Mouse (Mus musculus): ENCODE data around the gene Fcgr1. TPM values are rescaled to one million over a fixed set of nuclear protein-coding genes. Genes with fewer than 3 reads are reported as not detected.
"Not testable (repeated sequence)": the region's sequence is repeated elsewhere in the genome, so short reads cannot be mapped to it uniquely, and the experiment has no call there.

Gene Fcgr1
- 2.2 and 6.2 TPM in 2 replicates for polyA plus RNA-seq (2011; ENCODE audit: insufficient read depth, insufficient read length, low replicate concordance, missing spikeins)

GRCm38 (mm10) chr3:96293787-96294186 is at the start of gene Fcgr1:
Gene Fcgr1, minus strand, starts transcription at chr3:96293969.
- H3K4me1 ChIP-seq (ENCODE audit: control insufficient read depth, insufficient read depth, low read length): no peaks in the 10 kb centered on the region; the same call in 1 of the 2 replicates
- H3K4me3 ChIP-seq (replicated peaks; ENCODE audit: control insufficient read depth, low read depth, low read length): peak within 1 kb of the TSS; percentile 32
- WGBS: 2% methylated on average over 4 of the region's 4 CpGs
- TF ChIP-seq CTCF (IDR thresholded peaks at IDR 0.05; ENCODE audit: control insufficient read depth, insufficient read depth, low read length): no peak
- TF ChIP-seq POLR2A (IDR thresholded peaks at IDR 0.05; ENCODE audit: borderline replicate concordance, control insufficient read depth, low read depth, low read length): no peak
- peak within 1 kb of the TSS; percentile 68 for H3K27ac ChIP-seq (ENCODE audit: control insufficient read depth, insufficient read depth, low read depth, low read length, poor library complexity)

GRCm38 (mm10) chr3:96342652-96343051 is 48.9 kb upstream of the Fcgr1 start:
- WGBS: 50% methylated on average over 13 of the region's 13 CpGs
- H3K4me3 ChIP-seq (replicated peaks; ENCODE audit: control insufficient read depth, low read depth, low read length); H3K4me1 ChIP-seq (ENCODE audit: control insufficient read depth, insufficient read depth, low read length); H3K27ac ChIP-seq (ENCODE audit: control insufficient read depth, insufficient read depth, low read depth, low read length, poor library complexity): not testable (repeated sequence)

DNA sequence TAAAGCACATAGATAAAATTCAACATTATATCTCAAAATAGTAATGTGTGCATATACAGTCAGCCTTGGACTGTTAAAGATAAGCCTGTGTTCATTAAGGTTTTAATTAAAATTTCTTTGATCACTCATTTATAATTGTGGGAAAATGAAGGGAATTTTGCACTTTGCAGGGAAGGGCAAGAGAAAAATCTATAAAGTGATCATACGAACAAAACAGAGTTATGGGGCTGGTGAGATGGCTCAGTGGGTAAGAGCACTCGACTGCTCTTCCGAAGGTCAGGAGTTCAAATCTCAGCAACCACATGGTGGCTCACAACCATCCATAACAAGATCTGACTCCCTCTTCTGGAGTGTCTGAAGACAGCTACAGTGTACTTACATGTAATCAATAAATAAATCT is 48.3 kb upstream of the Fcgr1 start:
- not testable (repeated sequence) for H3K27ac ChIP-seq (ENCODE audit: control insufficient read depth, insufficient read depth, low read depth, low read length, poor library complexity); H3K4me3 ChIP-seq (replicated peaks; ENCODE audit: control insufficient read depth, low read depth, low read length); H3K4me1 ChIP-seq (ENCODE audit: control insufficient read depth, insufficient read depth, low read length)
- 44% methylated on average over 3 of the region's 3 CpGs for WGBS

DNA sequence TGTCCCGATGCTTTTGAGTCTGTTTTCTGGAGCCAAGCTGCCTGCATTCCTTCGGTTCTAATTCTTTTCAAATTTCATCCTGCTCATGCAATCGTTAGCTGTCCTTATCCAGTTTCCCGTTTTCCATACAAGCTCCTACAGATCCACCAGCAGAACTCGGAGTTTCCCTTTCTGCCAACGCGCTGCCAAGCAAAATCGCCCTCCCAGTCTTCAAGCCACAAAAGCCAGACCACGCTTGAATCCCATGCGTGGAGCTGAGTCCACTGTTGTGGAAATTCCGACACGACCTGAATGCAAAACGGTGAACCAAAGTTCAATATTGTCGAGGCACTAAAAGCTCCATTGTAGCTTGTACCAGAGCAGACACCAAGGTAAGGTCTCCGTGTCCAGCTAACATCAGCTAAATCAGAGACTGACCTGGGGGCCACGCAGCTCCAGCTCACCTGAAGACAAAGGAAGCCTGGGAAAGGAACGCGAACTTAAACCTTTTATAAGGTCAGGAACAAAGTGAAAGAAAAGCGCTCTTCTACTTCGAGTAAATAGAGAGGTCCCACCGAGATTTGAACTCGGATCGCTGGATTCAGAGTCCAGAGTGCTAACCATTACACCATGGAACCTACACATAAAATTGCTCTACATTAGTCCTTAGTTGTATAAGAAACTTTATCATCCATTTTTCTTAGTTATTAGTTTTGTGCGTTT is 47.0 kb upstream of the Fcgr1 start:
- Histone ChIP-seq H3K4me1 (ENCODE audit: control insufficient read depth, insufficient read depth, low read length) (no peaks in the 10 kb centered on the region), H3K4me3 (replicated peaks; ENCODE audit: control insufficient read depth, low read depth, low read length) (no peak overlapping the region), H3K27ac (ENCODE audit: control insufficient read depth, insufficient read depth, low read depth, low read length, poor library complexity) (no peak overlapping the region)
- TF ChIP-seq CTCF (IDR thresholded peaks at IDR 0.05; ENCODE audit: control insufficient read depth, insufficient read depth, low read length) (no peak), POLR2A (IDR thresholded peaks at IDR 0.05; ENCODE audit: borderline replicate concordance, control insufficient read depth, low read depth, low read length) (no peak)
- 5% methylated on average over 24 of the region's 24 CpGs for WGBS

GRCm38 (mm10) chr3:96338849-96339480 is 45.2 kb upstream of the Fcgr1 start:
- Histone ChIP-seq H3K4me1 (ENCODE audit: control insufficient read depth, insufficient read depth, low read length) (no peaks in the 10 kb centered on the region), H3K27ac (ENCODE audit: control insufficient read depth, insufficient read depth, low read depth, low read length, poor library complexity) (no peak overlapping the region), H3K4me3 (replicated peaks; ENCODE audit: control insufficient read depth, low read depth, low read length) (no peak overlapping the region)
- 37% methylated on average over 16 of the region's 16 CpGs for WGBS
- TF ChIP-seq CTCF (IDR thresholded peaks at IDR 0.05; ENCODE audit: control insufficient read depth, insufficient read depth, low read length) (no peak), POLR2A (IDR thresholded peaks at IDR 0.05; ENCODE audit: borderline replicate concordance, control insufficient read depth, low read depth, low read length) (no peak)

- H3K4me3 ChIP-seq (replicated peaks; ENCODE audit: control insufficient read depth, low read depth, low read length): no peak overlapping the region
- no peaks in the 10 kb centered on the region; the same call in none of the 2 replicates for H3K4me1 ChIP-seq (ENCODE audit: control insufficient read depth, insufficient read depth, low read length)
- TF ChIP-seq POLR2A (IDR thresholded peaks at IDR 0.05; ENCODE audit: borderline replicate concordance, control insufficient read depth, low read depth, low read length): no peak
- no peak for TF ChIP-seq CTCF (IDR thresholded peaks at IDR 0.05; ENCODE audit: control insufficient read depth, insufficient read depth, low read length)
- no peak overlapping the region for H3K27ac ChIP-seq (ENCODE audit: control insufficient read depth, insufficient read depth, low read depth, low read length, poor library complexity)
- WGBS: 70% methylated on average over 8 of the region's 8 CpGs
Observed at GRCm38 (mm10) chr3:96338043-96338442, 44.3 kb upstream of the Fcgr1 start.

DNA sequence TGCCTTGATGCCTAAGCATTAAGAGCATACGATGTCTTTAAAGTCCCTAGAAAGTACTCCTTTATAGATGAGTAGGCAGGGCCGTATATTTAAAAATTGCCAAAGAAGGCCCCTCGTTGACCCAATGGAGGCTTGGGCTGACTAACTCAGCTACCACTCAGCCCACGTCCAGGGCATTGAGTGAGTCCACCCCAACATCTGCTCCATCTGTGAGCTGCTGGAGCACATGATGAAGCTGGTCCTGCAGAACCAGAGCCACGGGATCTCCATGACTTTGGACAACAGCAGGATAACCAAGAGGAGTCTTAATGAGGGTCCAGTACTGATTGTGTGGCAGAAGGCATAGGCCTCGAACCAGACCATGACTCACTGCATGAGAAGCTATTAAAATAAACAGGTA is 43.5 kb upstream of the Fcgr1 start:
- 70% methylated on average over 6 of the region's 6 CpGs for WGBS
- TF ChIP-seq POLR2A (IDR thresholded peaks at IDR 0.05; ENCODE audit: borderline replicate concordance, control insufficient read depth, low read depth, low read length) (no peak), CTCF (IDR thresholded peaks at IDR 0.05; ENCODE audit: control insufficient read depth, insufficient read depth, low read length) (no peak)
- H3K4me3 ChIP-seq (replicated peaks; ENCODE audit: control insufficient read depth, low read depth, low read length): no peak overlapping the region
- H3K4me1 ChIP-seq (ENCODE audit: control insufficient read depth, insufficient read depth, low read length): no peaks in the 10 kb centered on the region; the same call in none of the 2 replicates
- H3K27ac ChIP-seq (ENCODE audit: control insufficient read depth, insufficient read depth, low read depth, low read length, poor library complexity): no peak overlapping the region; the same call in 1 of the 2 replicates

DNA sequence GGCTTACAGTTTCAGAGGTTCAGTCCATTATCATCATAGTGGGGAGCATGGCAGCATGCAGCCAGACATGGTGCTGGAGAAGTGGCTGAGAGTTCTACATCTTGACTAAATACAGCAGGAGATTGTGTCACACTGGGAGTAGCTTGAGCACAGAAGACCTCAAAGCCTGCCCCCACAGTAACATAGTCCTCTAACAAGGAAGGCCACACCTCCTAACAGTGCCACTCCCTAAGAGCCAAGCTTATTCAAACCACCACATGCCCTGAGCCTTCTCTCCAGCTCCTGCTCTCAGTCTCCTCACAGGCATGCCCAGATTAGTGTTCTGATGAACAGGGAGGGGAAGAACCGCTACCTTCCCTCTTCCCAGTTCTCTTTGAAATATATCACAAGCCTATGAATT is 42.9 kb upstream of the Fcgr1 start:
- TF ChIP-seq POLR2A (IDR thresholded peaks at IDR 0.05; ENCODE audit: borderline replicate concordance, control insufficient read depth, low read depth, low read length) (no peak), CTCF (IDR thresholded peaks at IDR 0.05; ENCODE audit: control insufficient read depth, insufficient read depth, low read length) (no peak)
- Histone ChIP-seq H3K4me3 (replicated peaks; ENCODE audit: control insufficient read depth, low read depth, low read length) (no peak overlapping the region), H3K27ac (ENCODE audit: control insufficient read depth, insufficient read depth, low read depth, low read length, poor library complexity) (no peak overlapping the region), H3K4me1 (ENCODE audit: control insufficient read depth, insufficient read depth, low read length) (no peaks in the 10 kb centered on the region; the same call in none of the 2 replicates)
- 74% methylated on average over 1 of the region's 1 CpGs for WGBS

Measured in bone marrow, adult 2 months (tissue).